Mouse (Mus musculus): ENCODE measurements around the gene Gm49425. TPM values are rescaled to one million over a fixed set of nuclear protein-coding genes. Genes with fewer than 3 reads are reported as not detected.

Gene Gm49425
- total RNA-seq, 4 experiments from 2014 or later, result not detected

DNA sequence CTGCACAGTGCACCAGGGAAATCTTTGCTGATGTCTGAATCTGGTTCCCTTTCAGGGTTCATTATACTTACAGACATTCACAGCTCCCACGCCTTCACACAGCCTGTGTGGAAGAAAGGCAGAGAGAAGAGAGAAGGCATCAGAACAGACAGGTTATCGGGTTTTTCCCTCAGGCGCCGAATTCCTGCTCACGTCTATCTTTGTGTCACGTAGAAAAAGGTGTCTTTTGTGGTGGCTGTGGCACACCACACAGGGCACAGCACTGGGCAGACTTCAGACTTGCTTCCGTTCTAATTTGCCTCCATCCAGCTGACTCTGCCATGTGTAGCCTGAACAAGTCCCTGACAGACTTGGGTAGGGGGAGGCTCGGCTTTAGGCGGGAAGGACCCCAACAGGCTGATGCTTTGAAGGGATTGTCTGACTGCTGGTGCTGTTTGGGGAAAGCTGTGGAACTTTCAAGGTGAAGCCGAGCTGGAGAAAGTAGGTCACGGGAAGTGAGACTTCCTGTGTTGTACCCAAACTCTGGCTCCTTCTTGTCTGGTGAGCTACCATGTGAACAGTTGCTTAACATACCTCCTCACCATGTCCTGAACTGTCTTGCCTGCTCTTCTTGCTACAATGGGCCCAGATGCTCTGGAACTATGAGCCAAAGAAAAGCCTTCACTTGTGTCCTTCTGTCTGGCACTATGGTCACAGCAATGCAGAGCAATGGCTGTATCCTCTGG is 31.0 kb downstream of the Gm49425 start:
- no peak for DNase-seq

DNA sequence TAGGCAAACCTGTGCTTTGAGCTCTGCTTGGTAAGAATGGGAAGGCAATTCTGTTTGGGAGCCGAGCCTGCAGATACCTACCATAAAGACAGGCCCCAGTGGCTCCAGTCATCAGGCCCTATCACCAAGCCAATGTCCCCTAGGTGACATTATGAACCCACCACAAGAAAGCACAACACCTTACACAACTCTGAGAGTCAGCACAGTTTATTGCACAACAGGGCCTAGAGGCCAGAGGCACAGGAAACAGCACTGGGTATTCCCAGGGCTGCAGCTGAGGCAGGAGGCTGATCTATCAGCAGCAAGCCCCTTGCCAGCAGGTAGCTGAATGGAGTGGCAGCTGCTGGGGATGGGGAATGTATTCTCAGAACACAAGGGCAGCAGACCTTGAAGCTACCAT is 32.1 kb downstream of the Gm49425 start:
- no peak for DNase-seq

DNA sequence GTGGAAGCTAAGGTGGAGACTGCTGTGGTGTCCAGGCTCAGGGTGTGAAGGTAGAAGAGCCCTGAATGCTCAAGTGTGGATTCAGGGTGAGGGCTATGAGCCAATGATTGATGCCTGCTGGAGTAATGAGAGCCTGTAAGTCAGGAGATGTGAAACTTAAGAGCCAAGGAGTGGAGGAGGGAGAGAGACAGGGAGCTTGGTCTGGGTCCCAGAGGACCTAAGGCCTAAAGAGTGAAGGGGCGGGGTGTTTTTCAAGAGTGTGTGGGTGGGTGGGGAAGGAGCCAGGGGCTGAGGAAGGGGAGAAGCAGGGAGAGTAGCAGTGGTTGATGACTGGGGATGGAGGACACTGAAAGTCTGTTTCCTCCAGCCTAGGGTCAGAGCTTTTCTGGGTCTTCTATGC is 33.4 kb downstream of the Gm49425 start:
- no peak for DNase-seq

DNA sequence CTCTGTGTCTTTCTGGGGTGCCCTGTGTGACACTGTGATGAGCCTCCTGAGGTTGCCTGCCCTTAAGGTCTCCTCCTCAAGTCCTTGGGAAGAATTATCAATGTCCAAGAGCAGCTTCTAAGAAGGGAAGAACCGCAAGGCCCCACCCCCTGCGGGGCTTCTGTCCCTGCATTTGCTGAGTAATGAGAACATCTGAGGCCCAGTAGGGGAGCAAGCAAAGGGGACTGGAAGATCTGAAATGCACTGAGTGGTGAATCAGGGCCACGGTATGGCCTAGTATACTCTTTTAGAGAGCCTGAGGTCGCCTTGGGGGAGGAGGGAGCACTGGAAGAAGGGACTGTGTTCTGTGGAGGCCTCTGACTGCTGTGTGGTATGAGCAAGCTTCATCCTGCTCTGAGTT is 35.0 kb downstream of the Gm49425 start:
- DNase-seq, result no peak

DNA sequence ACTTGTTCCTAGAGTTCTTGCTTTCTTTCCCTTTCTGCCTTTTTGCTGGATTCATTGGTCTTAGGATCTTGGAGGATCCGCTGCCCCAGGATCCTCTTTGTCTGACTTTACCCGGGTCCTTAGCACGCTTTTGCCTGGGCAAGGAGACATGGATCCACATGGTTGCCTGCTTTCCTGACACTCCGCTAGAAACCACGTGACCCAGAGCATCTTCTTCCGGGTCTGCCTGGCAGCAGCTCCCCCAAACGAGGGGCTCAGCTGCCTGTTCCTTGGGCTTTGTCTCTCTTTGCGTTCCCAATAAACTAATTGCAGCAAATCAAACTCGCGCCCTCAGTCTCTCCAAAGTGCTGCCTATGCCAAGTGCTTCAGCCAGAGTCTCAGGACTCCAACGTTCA is 37.4 kb downstream of the Gm49425 start:
- no peak for DNase-seq

DNA sequence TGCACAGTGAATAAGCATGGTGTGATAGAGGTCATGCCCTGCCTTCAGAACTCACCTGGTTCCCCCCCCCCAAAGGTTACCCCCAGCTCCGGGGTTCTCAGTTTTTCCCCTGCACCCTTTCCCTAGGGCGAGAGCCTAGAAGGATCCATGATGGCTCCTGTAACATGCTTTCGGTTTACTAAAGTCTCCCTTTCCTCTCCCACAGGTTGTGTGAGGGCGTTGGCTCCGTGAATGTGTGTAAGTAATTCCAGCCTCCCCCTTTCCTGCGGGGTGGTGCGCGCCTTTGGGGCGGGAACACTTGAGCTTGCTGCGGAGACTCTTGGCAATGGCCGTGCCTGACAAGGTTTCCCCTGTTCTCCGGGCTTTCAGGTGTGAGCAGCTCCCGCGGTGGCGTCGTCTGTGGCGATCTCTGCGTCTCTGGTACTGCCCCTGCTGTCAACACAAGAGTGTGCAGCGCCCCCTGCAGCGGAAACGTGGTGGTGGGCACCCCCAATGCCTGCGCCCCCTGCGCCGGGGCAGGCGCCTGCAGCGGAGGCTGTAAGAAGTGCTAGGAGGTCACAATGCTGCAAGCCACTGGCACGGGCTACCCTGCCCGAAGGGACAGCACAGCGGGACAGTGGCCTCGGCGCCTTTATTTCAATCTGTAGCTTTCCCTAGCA is 37.9 kb downstream of the Gm49425 start:
- DNase-seq, result no peak

DNA sequence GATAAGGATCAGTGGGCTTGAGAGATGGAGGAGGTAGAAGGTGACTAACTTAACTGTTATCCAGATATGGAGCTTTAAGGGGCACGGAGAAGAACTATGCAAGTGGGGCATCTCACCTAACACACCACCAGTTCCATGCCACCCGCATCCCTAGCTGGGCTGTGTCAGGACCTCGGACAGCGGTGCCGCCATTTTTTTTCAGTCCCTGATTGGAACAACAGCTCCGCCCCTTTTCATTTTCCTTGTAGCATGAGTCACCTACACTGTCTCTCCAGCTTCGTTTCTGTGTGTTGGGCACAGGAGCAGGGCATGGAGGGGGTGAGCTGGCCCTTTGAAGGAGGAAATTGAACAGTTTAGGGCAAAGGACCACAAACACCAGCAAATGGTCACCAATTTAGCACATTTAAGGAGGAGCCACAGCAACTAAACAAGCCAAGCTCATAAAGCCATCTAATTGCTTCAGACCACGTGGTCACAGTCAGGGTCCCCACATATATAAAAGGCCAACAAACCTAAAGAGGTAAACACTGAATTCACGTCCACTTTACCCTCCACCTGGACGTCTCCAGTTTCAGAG is 44.0 kb downstream of the Gm49425 start, which contains the start of gene Krt86:
Krt86 (plus strand) TSS at position 527 of the 577 bp plus-strand sequence.
- peak; percentile 33 for DNase-seq

DNA sequence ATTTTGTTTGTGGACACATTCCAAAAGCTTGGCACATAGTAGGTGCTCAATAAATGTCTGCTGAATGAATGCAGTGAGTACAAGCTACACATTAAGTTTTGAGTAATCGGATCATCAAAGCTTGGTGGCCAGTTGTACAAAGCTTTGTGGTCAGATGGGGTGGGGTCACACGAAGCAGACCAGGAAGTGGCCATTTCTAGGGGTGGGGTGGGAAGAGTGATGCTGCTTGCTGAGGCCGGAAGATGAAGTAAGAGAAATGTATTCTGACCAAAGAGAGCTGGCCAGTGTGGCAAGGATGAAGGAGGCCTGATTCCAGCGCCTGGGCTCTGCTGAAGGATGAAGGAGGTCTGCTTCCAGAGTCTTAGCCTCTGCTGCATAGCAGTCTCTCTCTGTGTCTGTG is 48.0 kb downstream of the Gm49425 start:
- no peak for DNase-seq

Small RNAs within 50 kb of the gene (microRNA-seq; reads per million reads assigned to microRNA genes)
- gene Gm44393, result 0 reads per million in 2 experiments

Other genes with a start within 250 kb of the Gm49425 start
- gene Atg101, start 233.0 kb downstream of the Gm49425 start, total RNA-seq (2022), result 10 to 100 TPM; 31.4 to 48.9 (median 37.0) TPM
- gene 6030408B16Rik, start 224.0 kb downstream of the Gm49425 start, total RNA-seq (2022), result under 1 TPM; 0.49 to 0.91 (median 0.71) TPM
- 1 to 10 TPM; 7.0 to 9.8 (median 8.1) TPM for gene Krt80, start 147.1 kb downstream of the Gm49425 start, total RNA-seq (2022)
- gene Krt7, start 106.2 kb downstream of the Gm49425 start, total RNA-seq (2022), result 1 to 10 TPM; 1.1 to 3.2 (median 1.5) TPM
- gene Krt87, start 78.5 kb downstream of the Gm49425 start, total RNA-seq (2022), result under 1 TPM in 1 of 4 experiments, not detected in 3; 0.17 TPM
- not detected for gene Krt88, start 69.5 kb downstream of the Gm49425 start, total RNA-seq (2022)
- not detected for gene Krt81, start 53.5 kb downstream of the Gm49425 start, total RNA-seq (2022)
- gene Krt86, start 43.8 kb downstream of the Gm49425 start, total RNA-seq (2022), result not detected
- not detected for gene Krt83, start 25.7 kb downstream of the Gm49425 start, total RNA-seq (2022)
- not detected for gene Krt84, start 15.6 kb upstream of the Gm49425 start, total RNA-seq (2022)
- not detected for gene Krt82, start 33.4 kb upstream of the Gm49425 start, total RNA-seq (2022)
- gene Krt90, start 45.7 kb upstream of the Gm49425 start, total RNA-seq (2022), result not detected
- not detected for gene Krt75, start 56.6 kb upstream of the Gm49425 start, total RNA-seq (2022)
- gene Gm5414, start 110.9 kb upstream of the Gm49425 start, total RNA-seq (2022), result not detected
- not detected for gene Gm5478, start 130.1 kb upstream of the Gm49425 start, total RNA-seq (2022)
- gene Krt6b, start 163.0 kb upstream of the Gm49425 start, total RNA-seq (2022), result not detected
- gene Krt6a, start 177.0 kb upstream of the Gm49425 start, total RNA-seq (2022), result not detected
- not detected for gene Krt5, start 195.6 kb upstream of the Gm49425 start, total RNA-seq (2022)
- gene Krt71, start 225.8 kb upstream of the Gm49425 start, total RNA-seq (2022), result not detected